Mouse (Mus musculus): Measurements from ENCODE around the gene Spop. TPM values are rescaled to one million over a fixed set of nuclear protein-coding genes. Genes with fewer than 3 reads are reported as not detected.

Gene Spop
- total RNA-seq, 2 experiments from 2014 or later, result 192 to 216 TPM

GRCm38 (mm10) chr11:95420880-95421435, 7.1 kb downstream of the Spop start:
- DNase-seq, result no peak

- no peak for DNase-seq
Observed at GRCm38 (mm10) chr11:95423505-95423904, 9.6 kb downstream of the Spop start.

GRCm38 (mm10) chr11:95431344-95431743, 17.5 kb downstream of the Spop start:
- DNase-seq, result no peak

- peak; percentile 12 for DNase-seq
Observed at GRCm38 (mm10) chr11:95432194-95432593, 18.3 kb downstream of the Spop start.

GRCm38 (mm10) chr11:95445371-95445770, 31.5 kb downstream of the Spop start:
- no peak for DNase-seq

- DNase-seq, result no peak
Observed at GRCm38 (mm10) chr11:95446580-95447305, 32.9 kb downstream of the Spop start.

- no peak for DNase-seq
Observed at GRCm38 (mm10) chr11:95448346-95448745, 34.5 kb downstream of the Spop start.

- no peak for DNase-seq
Observed at GRCm38 (mm10) chr11:95455331-95455730, 41.5 kb downstream of the Spop start.

- DNase-seq, result no peak
Observed at GRCm38 (mm10) chr11:95460872-95461271, 47.0 kb downstream of the Spop start.

GRCm38 (mm10) chr11:95462168-95462567, 48.3 kb downstream of the Spop start:
- no peak for DNase-seq

- no peak for DNase-seq
Observed at GRCm38 (mm10) chr11:95467731-95468130, 53.9 kb downstream of the Spop start.

- DNase-seq, result no peak
Observed at GRCm38 (mm10) chr11:95472942-95473341, 59.1 kb downstream of the Spop start.

- DNase-seq, result no peak
Observed at GRCm38 (mm10) chr11:95473456-95473855, 59.6 kb downstream of the Spop start.

- no peak for DNase-seq
Observed at GRCm38 (mm10) chr11:95476323-95476722, 62.4 kb downstream of the Spop start.

GRCm38 (mm10) chr11:95479458-95479857, 65.6 kb downstream of the Spop start:
- no peak for DNase-seq

GRCm38 (mm10) chr11:95480662-95481061, 66.8 kb downstream of the Spop start:
- no peak for DNase-seq

- DNase-seq, result no peak
Observed at GRCm38 (mm10) chr11:95485634-95486033, 71.8 kb downstream of the Spop start.

GRCm38 (mm10) chr11:95487237-95487636, 73.4 kb downstream of the Spop start:
- no peak for DNase-seq

GRCm38 (mm10) chr11:95490104-95490503, 76.2 kb downstream of the Spop start:
- DNase-seq, result no peak

GRCm38 (mm10) chr11:95492256-95492655, 78.4 kb downstream of the Spop start:
- no peak for DNase-seq

- DNase-seq, result no peak
Observed at GRCm38 (mm10) chr11:95493010-95493409, 79.1 kb downstream of the Spop start.

GRCm38 (mm10) chr11:95493950-95494349, 80.1 kb downstream of the Spop start:
- no peak for DNase-seq

- DNase-seq, result no peak
Observed at GRCm38 (mm10) chr11:95494374-95494773, 80.5 kb downstream of the Spop start.

GRCm38 (mm10) chr11:95495883-95496282, 82.0 kb downstream of the Spop start:
- DNase-seq, result no peak

All from gastrocnemius, postnatal 10 days (tissue).